Mouse (Mus musculus): ENCODE results near the gene Ptpro.
"Not testable (repeated sequence)": the region's sequence is repeated elsewhere in the genome, so short reads cannot be mapped to it uniquely, and the experiment has no call there.

Ptpro gene

DNA sequence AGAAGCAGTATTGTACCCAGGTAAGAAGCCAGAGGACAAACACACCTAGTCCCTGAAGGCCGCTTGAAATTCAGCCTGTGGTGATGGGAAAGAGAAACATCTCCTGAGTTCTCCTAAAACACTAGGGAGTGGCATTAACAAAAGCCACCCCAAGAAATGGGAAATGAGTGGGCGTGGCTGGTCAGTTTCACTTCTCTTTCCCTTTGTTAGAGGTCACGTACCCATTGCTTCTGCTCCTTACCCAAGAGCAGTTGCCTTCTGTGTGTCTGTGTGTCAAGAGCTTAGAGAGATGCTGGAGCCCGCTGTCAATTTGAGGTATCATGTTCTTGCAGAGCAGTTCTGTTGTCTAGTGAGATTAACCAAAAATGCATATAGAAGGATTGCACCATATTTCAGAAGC, 134.2 kb downstream of the Ptpro start:
- DNase-seq (ENCODE audit: low spot score in 2 of 2): no peak

DNA sequence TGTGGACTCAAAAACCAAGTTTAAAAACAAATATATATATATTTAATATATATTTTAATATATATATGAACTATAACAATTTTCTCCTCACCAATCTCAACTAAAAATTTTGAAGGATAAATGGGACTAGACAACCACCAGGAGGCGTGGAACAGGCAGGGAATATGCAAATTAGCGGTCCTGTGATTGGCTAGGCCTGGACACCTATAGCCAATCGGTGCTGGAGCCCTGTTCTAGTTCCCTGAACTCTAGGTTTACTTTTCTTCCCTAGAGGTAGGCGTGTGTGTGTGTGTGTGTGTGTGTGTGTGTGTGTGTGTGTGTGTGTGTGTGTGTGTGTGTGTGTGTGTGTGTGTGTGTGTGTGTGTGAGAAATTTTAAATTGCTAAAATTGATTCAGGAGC, 134.8 kb downstream of the Ptpro start:
- no peak for DNase-seq (ENCODE audit: low spot score in 2 of 2)

GRCm38 (mm10) chr6:137395075-137395474, 143.0 kb downstream of the Ptpro start:
- DNase-seq (ENCODE audit: low spot score in 2 of 2): no peak

- DNase-seq (ENCODE audit: low spot score in 2 of 2): no peak
Observed at GRCm38 (mm10) chr6:137396106-137396793, 144.1 kb downstream of the Ptpro start.

DNA sequence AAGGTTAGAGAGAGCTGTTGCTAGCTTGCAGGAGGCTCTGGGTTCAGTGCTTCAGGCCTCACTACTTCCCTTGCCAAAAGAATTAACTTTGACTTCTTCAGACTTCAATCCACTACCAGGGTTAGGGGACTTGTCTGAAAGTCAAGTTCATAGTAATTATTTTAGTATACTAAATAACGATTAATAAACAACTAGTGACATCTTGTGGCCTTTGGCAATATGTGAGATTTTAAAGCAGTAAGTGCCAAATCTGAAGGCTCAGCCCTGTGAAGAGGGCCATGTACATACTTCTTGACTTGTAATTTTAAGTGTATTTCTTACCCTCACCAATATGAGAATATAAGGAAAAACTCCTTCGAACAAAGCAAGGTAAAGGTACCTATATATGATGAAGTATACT, 145.2 kb downstream of the Ptpro start:
- DNase-seq (ENCODE audit: low spot score in 2 of 2): no peak

DNA sequence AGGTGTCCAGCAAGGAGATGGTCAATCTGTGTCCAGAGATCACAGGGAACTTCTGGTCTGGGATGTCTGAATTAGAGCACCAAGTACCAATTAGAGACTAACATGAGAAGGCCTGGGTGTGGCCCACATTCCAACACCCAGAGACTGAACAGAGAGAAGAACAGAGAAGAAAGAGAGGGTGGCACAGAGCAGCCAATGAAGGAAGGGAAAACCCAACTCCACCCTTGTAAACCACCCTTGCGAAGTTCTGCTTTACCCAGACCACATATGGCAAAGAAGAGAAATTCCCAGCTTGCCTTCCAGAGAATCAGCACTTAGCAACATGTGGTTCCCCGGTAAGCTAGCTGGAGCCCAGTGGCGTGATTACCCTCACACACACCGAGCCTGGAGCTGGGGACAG, 152.1 kb downstream of the Ptpro start:
- no peak for DNase-seq (ENCODE audit: low spot score in 2 of 2)

GRCm38 (mm10) chr6:137405690-137406089, 153.6 kb downstream of the Ptpro start:
- DNase-seq (ENCODE audit: low spot score in 2 of 2): no peak

GRCm38 (mm10) chr6:137410510-137410909, 158.4 kb downstream of the Ptpro start:
- no peak for DNase-seq (ENCODE audit: low spot score in 2 of 2)

DNA sequence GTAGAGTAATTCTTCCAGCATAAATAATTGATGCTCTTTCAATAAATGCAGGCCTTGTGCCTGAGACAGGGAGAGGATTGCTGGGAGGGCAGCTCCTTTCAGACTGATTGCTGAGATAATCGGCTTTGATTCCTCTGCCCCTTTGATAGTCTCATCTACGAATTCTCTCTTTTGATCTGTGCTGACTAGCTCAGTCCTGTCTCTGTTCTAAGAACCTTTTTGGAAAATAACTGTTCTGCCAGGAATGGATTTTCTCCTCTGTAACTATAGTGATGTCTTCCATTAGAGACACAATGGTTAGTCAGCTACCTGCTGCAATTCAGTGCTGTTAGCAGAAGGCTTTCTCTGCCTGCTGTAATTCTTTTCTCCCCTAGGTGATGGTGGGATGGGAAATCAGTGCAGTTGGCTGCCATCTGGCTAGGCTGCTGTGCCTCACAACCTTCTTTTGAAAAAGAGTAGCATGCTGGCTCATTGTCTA, 159.8 kb downstream of the Ptpro start:
- no peak for DNase-seq (ENCODE audit: low spot score in 2 of 2)

GRCm38 (mm10) chr6:137413045-137413444, 160.9 kb downstream of the Ptpro start:
- no peak for DNase-seq (ENCODE audit: low spot score in 2 of 2)

GRCm38 (mm10) chr6:137414531-137415405, 162.6 kb downstream of the Ptpro start:
- peak in 1 of 2 experiments; percentile 52 for DNase-seq (ENCODE audit: low spot score in 2 of 2)

DNA sequence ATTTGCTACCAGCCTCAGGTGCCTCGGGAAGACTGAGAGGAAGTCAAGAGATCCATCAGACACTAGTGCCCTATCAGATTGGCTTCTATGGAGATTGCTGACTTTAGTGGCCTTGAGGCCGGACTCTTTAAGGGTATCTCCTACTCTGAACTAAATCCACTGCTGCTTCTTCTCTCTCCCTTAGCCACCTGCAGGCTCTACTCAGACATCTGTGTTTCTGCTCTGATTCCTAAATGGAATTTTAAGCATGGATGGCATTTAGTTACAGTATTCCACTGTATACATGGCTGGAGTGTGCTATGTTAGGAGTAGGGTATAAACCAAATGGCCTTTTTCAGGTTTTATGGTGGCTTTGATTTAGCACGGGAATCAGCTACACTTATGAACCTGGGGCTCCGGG, 170.7 kb downstream of the Ptpro start:
- DNase-seq (ENCODE audit: low spot score in 2 of 2): no peak

GRCm38 (mm10) chr6:137423830-137424229, 171.7 kb downstream of the Ptpro start:
- no peak for DNase-seq (ENCODE audit: low spot score in 2 of 2)

DNA sequence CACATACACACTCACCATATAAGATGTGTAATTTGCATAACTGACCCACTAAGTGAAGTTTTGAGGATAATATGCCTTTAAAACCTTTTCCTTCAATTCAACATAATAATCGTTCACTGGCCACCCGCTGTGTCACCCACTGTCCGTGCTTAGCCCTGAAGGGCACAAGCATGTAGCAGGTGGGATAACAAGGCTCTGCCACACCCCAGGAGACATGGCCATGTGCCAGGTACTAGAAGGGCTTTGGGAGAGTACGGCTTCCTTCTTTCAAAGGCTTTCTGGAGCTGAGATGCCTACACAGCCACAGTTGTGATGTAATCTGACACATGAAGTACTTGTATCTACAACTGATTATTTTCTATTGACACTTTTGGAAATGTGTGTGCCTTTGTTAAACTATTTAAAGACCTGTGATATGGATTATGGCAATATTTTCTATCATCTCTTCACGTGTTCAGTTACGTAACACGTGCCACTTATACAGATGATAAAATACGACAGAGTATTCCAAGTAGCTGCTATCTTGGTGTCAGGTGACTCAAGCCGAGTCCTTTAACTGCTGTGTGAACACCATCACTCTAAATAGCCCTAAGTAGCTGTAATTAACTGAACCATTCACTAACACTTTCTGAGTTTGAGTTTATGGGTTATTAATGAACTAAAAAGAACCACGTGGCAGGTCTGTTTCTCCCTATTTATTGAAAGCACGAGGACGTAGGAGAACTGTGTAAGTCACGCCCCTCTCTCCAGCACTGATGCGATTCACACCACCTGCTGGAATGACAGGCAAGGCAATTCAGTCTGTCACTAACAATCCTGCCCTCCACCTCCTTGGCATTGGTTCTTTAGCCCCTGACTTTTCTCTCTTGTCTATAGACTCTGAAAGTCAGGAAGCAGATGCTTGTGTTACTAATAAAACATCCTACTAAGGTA, 173.6 kb downstream of the Ptpro start:
- no peak for DNase-seq (ENCODE audit: low spot score in 2 of 2)

DNA sequence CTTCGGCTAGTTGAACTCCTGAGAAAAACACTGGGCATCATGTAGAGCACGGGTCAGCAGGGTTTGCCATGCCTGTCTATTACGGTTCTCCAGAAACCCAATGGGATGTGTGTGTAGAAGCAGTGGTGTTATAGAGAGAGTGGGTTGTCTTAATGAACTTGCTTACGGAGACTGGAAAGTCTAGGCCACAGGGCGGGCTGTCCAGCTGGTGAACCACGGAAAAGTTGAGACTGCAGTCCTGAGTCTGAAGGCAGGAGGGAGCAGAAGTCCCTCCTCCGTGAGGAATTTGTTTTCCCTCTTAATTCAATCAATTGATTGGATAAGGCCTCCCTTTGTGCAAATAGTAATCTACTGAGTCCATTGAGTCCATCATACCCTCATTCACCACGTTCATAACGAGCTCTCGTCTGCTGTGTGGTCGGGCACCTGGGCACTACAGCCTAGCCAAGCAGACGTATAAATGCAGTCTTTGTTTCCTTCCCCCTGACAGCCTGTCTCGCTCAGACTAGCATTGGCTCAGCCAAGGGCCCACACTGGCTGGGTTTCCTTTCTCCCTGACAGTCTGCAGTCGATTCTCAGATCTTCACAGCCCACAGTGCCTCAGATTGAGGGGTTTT, 181.5 kb downstream of the Ptpro start:
- no peak for DNase-seq (ENCODE audit: low spot score in 2 of 2)

DNA sequence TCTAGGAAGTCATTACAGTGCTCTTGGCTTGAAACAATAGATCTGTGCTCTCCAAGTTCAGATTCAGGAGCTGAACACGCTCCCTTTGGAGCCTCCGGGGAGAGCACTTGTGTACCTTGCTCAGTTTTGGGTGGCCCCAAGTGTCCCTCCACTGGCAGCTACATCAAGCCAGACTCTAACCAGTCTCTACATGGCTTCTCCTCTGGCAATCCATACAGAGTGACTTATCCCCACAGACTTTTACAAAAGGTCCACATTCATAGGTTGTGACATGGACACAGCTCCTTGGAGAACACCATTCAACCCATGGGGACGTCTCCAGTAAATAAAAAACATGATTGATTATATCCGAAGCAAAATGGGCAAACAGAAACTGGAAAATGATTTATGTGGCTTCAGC, 185.4 kb downstream of the Ptpro start:
- no peak for DNase-seq (ENCODE audit: low spot score in 2 of 2)

GRCm38 (mm10) chr6:137437902-137438580, 185.9 kb downstream of the Ptpro start:
- DNase-seq (ENCODE audit: low spot score in 2 of 2): no peak

GRCm38 (mm10) chr6:137440559-137441486, 188.7 kb downstream of the Ptpro start:
- no peak for DNase-seq (ENCODE audit: low spot score in 2 of 2)

DNA sequence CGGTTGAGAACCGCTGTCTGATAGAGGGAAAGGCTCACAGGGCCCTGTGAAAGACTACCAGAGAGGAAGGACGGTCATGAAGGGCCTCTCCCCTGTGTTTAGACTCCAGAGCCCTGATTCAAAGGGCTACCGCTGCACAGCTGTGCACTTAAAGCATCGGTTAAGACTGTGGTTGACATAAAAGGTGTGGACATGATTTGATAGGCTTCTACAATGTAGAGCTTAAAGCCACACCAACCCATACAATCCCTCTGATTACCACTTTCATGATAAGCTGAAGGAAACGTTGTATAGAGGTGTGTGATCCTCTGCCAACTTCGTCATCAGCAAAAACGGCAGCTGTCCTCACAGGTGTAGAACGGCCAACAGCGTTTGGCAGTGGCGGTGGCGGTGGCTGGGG, 191.0 kb downstream of the Ptpro start:
- no peak for DNase-seq (ENCODE audit: low spot score in 2 of 2)

DNA sequence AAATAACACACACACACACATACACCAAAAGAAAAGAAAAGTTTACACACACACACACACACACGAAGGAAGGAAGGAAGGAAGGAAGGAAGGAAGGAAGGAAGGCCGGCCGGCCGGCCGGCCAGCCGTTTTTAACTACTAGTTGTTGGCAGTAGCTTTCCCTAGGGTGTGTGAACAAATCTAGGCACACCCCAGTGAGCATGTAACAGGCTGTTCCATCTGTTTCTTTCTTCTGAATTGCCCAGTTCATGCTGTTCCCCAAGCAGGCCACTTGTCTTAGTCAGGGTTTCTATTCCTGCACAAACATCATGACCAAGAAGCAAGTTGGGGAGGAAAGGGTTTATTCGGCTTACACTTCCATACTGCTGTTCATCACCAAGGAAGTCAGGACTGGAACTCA, 194.0 kb downstream of the Ptpro start:
- DNase-seq (ENCODE audit: low spot score in 2 of 2): not testable (repeated sequence)

Measured in thymus, postnatal 10 days (tissue).